Mouse (Mus musculus) liver, adult (tissue): ENCODE measurements around the gene Eef1g.

Source experiments
- GATA4 ChIP-seq: IDR thresholded peaks from 2 replicates; pipeline ENCODE4 v1.6.1; 2014; ENCODE audit warnings: mild to moderate bottlenecking, low read length; ENCODE audit not compliant: insufficient replicate concordance

Gene Eef1g

GRCm38 (mm10) chr19:8941136-8941514 is 25.7 kb upstream of the Eef1g start:
- no peak for TF ChIP-seq GATA4

DNA sequence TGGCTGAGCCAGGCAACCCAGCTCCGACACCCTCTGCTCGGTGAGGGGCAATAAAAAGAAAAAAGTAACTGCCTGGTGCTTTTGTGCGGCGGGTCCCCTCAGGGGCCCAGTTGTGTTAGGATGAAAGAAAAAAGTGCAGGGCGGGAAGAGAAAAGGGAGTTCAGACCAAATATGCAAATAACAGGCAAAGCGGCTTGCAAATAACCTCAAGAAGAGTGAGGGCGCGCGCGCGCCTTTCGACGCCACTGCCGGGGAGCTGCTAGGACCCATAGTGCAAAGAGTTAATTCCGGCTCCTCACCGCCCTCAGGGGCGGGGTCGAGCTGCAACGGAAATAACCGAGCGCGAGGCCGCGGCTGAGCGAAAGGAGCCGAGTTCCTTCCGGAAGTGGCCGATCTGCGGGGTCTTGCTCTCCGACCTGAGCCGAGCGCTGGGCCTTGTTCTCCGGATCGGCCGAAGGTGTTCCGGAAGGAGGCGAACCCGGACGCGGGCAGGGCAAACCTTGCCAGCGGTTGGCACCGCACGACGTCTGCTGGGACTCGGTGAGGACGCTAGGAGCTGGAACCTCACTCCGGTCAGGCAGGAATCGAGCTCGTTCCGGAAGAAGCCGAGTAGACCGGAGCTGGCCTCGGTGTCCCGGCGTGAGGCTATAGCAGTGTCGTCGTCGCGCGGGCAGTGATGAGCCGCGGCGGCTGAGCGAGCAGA is 25.2 kb upstream of the Eef1g start, which contains the start of gene Mta2:
Mta2 (plus strand) TSS at position 361 of the 703 bp plus-strand sequence.
- peak; percentile 11; the same call in 1 of the 2 replicates for TF ChIP-seq GATA4

DNA sequence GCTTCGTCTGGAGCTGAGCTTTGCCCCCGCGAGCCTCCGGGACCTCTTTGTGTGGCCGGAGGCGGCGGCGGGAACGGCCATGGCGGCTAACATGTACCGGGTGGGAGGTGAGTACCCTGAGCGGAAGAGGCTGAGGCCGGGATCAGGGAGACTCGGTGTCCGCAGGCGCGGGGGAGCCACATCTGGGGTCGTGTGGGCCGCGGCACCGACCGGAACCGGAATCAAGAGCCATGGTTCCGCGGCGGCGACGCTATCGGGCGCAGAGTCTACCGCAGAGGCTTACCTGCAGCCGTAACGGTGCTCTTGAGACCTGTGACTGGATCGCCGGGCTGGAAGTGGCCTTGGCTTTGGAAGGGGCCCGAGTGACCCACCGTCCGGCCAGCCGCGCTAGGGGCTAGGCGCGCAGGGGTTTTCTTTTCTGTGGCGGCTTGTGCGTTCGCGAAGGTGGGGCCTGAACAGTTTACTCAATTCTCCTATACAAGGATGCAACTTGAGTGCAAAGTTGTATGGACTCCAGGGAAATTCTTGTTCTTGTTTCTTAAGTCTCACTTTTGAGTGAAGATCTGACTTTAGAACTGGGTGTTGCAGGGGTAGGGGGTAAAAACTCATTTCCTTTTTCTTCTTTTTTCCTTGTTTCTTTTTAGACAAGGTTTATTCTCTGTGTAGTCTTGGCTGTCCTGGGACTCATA is 24.4 kb upstream of the Eef1g start:
- no peak for TF ChIP-seq GATA4

DNA sequence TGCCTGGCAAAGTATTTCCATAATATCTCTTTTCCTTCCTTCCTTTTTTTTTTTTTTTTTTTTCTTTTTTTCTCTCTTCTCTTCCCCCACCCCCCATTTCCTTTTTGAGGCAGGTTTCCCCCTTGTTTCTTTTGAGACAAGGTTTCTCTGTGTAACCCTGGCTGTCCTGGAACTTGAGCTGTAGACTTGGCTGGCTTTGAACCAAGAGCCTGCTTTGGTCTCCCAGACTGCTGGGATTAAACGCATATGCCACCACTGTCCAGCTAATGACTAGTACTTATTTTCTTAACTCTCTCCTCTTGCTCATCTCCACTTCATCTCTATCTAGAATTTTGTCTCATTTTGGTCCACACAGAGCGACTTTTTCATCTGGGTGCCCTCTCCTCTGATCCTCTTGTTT is 23.8 kb upstream of the Eef1g start:
- no peak for TF ChIP-seq GATA4

DNA sequence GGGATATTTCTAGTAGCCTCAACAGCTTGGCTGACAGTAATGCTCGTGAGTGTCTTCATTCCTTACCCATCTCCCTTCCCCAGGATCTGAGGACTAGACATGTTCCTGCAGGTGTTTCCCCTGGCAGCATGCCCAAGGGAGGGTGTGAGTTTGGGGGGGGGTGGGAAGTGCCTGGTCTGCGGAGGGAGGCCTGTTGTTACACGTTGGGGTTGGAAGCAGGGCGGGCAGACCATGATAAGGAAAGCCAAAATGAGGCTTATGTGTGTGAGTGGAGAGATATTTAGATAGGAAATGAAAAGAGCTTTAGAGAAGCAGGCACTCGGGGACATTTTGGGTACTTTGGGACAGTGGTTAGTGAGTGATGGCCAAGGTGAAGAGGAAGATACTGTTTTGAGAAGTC is 22.8 kb upstream of the Eef1g start:
- no peak for TF ChIP-seq GATA4

DNA sequence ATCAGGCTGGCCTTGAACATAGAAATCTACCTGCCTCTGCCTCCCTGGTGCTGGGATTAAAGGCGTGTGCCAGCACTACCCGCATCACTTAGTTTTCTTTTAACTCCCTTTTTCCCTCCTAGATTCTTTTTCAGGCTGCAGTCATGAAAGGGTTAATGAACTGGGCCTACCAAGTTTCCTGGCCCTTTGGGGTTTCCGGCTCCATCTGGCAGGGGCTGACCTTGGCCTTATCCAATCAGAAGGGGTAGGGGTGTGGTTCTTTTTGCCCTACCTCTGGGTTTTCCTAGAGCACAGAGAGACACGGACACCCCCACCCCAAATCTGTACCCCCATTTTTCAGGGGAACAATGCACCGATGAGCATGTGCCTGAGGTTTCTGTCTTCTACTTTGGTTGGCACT is 22.1 kb upstream of the Eef1g start:
- no peak for TF ChIP-seq GATA4

DNA sequence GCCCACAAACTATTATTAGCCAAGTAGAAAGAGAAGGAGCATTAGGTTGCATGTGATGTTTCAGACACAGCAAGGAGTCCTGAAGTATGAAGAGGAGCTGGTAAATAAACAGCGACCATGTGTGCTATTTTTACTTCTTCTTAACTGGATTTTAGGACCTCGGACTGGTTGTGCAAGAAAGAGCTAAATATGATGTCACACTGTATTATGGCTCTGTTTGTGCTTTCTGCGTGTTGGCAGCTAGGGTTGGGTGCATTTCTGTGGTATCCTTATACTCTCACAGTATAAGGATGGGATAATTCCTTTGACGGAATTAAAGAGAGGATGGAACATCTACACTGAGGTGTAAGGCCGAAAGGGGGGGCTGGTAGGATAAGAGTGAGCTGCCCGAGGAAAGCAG is 21.6 kb upstream of the Eef1g start:
- no peak for TF ChIP-seq GATA4

- TF ChIP-seq GATA4, result no peak
Observed at GRCm38 (mm10) chr19:8946929-8947328, 19.9 kb upstream of the Eef1g start.

GRCm38 (mm10) chr19:8950190-8950589 is 16.7 kb upstream of the Eef1g start:
- no peak for TF ChIP-seq GATA4

GRCm38 (mm10) chr19:8952241-8952640 is 14.6 kb upstream of the Eef1g start:
- TF ChIP-seq GATA4, result no peak

- TF ChIP-seq GATA4, result no peak
Observed at GRCm38 (mm10) chr19:8953135-8954039, 13.5 kb upstream of the Eef1g start, which contains the start of gene Tut1. Tut1 (plus strand) TSS chr19:8953847.

DNA sequence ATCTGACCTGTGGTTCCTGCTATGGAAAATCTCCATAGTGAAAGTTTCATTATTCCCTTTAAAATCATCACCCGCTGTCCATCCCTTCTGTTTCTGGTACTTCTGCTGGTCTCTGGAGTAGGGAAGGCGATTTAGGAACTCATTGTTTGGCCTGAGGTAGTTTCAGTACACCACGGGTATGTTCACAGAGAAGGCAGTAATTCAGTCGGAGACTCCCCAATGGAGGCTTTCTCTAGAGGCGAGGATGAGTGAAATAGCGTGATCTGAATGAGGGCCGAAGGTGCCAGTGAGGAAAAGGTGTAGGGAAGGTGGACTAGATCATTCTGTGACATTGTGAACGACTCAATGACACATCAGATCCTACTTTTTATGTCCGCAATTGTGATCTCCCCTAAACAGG is 12.7 kb upstream of the Eef1g start:
- no peak for TF ChIP-seq GATA4

DNA sequence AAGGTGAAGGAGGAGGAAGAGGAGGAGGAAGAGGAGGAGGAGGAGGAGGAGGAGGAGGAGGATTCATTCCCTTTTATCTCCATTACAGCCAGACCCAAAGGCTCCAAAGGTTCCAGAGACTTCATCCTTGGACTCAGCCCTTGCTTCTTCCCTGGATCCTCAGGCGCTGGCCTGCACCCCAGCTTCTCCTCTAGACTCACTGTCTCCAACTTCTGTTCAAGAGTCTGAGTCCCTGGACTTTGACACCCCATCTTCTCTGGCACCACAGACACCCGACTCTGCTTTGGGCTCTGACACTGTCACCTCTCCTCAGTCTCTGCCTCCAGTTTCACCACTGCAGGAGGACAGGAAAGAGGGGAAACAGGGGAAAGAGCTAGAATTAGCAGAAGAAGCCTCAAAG is 4.6 kb upstream of the Eef1g start:
- no peak for TF ChIP-seq GATA4

GRCm38 (mm10) chr19:8965075-8965474 is 1.8 kb upstream of the Eef1g start:
- no peak for TF ChIP-seq GATA4

- no peak for TF ChIP-seq GATA4
Observed at GRCm38 (mm10) chr19:8965771-8966170, 1.1 kb upstream of the Eef1g start.

DNA sequence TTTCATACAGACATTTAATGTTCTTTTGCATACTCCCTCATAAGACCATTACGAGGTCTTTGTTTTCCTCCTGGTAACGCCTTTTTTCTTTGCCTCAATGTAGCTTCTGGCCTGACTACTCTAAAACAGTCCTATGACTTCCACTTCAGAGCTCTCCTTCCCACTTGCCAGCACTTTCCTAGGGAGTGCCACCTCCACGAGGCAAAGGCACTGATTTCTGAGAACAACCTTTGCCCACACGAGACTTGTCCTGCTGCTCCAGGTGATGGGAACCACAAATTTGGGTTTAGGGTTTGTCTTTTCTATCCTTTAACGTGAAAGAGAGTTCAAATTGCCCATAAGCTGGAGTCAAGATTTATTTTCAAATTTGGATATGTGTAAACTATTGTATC is 647 bp upstream of the Eef1g start:
- no peak for TF ChIP-seq GATA4
